Mouse (Mus musculus): ENCODE measurements at regions not wholly inside any gene's neighbourhood (a gene's known extent, or its start where the extent isn't known, plus 50 kb on each side); places are given as distances from the start of the nearest gene placed in this dataset.

- TF ChIP-seq EP300 (optimal IDR thresholded peaks at IDR 0.05) (no peak), CTCF (IDR thresholded peaks at IDR 0.05; ENCODE audit: low read depth) (no peak)
Measured at GRCm38 (mm10) chr1:7388627-7389026, 2580.9 kb downstream of the Gm37988 start.

Measured in stomach, postnatal 0 days (tissue).